Mouse (Mus musculus) testis, postnatal 10 days (tissue): ENCODE measurements around the gene Eif5.
A peak's percentile ranks its signal among the peaks of the same experiment; 100 is the strongest.

Experiments used
- DNase-seq: peaks from one replicate; pipeline ENCODE4 v3.0.0; 2021; ENCODE audit warnings: low spot score

Eif5 gene

GRCm38 (mm10) chr12:111563076-111563629, 25.3 kb downstream of the Eif5 start:
- DNase-seq = no peak

GRCm38 (mm10) chr12:111565363-111565762, 27.5 kb downstream of the Eif5 start:
- no peak for DNase-seq

GRCm38 (mm10) chr12:111568836-111569235, 31.0 kb downstream of the Eif5 start:
- DNase-seq = no peak

GRCm38 (mm10) chr12:111572406-111572805, 34.6 kb downstream of the Eif5 start:
- no peak for DNase-seq

GRCm38 (mm10) chr12:111573315-111573714, 35.5 kb downstream of the Eif5 start:
- no peak for DNase-seq

GRCm38 (mm10) chr12:111574074-111574886, 36.5 kb downstream of the Eif5 start, which contains the start of gene Mark3:
Mark3 (plus strand) TSS chr12:111574523.
- peak; percentile 98 for DNase-seq

GRCm38 (mm10) chr12:111574887-111575838, 37.3 kb downstream of the Eif5 start:
- peak; percentile 62 for DNase-seq

- DNase-seq = no peak
Measured at GRCm38 (mm10) chr12:111583058-111583457, 45.2 kb downstream of the Eif5 start.

- DNase-seq = no peak
Measured at GRCm38 (mm10) chr12:111584401-111584800, 46.6 kb downstream of the Eif5 start.

GRCm38 (mm10) chr12:111587252-111587651, 49.4 kb downstream of the Eif5 start:
- DNase-seq = no peak

- DNase-seq = no peak
Measured at GRCm38 (mm10) chr12:111592407-111593021, 54.7 kb downstream of the Eif5 start.

- no peak for DNase-seq
Measured at GRCm38 (mm10) chr12:111593775-111594174, 56.0 kb downstream of the Eif5 start.
